Mouse (Mus musculus): Measurements from ENCODE around the gene Hist1h3d. TPM values are rescaled to one million over a fixed set of nuclear protein-coding genes. Genes with fewer than 3 reads are reported as not detected.

The Hist1h3d gene
- polyA plus RNA-seq (2015; fragmentation: Illumina TruSeq; extraction: RNeasy Lipid Tissue Mini Kit (QIAGEN cat#74804); ENCODE audit: low read depth, low replicate concordance): 0.76 TPM

DNA sequence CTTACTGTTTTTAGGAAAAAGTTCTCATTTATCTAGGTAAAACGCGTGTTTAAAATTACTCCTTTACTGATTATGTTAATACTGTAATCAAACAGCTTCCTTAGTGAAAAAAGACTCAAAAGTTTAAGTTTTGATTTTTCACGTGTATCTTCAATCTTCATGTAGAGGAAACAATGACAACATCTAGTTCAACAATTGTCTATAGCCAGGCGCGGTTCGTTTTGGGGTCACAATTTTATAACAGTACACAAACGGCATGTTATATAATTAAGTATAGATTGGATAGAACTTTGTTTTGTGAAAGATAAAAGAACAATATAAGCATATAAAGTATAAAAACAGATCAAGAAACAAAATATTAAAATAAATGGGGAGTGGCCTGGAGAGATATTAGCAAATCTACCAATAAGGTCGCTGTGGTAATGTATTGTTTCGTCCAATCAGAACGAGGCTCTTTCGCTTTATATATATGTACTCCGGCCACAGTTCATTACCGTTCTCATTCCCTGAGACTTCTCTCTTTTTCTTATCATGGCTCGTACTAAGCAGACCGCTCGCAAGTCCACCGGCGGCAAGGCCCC lies at the start of gene Hist1h3d:
TSS of gene Hist1h3d (plus strand) at position 493 of the 581 bp plus-strand sequence.

DNA sequence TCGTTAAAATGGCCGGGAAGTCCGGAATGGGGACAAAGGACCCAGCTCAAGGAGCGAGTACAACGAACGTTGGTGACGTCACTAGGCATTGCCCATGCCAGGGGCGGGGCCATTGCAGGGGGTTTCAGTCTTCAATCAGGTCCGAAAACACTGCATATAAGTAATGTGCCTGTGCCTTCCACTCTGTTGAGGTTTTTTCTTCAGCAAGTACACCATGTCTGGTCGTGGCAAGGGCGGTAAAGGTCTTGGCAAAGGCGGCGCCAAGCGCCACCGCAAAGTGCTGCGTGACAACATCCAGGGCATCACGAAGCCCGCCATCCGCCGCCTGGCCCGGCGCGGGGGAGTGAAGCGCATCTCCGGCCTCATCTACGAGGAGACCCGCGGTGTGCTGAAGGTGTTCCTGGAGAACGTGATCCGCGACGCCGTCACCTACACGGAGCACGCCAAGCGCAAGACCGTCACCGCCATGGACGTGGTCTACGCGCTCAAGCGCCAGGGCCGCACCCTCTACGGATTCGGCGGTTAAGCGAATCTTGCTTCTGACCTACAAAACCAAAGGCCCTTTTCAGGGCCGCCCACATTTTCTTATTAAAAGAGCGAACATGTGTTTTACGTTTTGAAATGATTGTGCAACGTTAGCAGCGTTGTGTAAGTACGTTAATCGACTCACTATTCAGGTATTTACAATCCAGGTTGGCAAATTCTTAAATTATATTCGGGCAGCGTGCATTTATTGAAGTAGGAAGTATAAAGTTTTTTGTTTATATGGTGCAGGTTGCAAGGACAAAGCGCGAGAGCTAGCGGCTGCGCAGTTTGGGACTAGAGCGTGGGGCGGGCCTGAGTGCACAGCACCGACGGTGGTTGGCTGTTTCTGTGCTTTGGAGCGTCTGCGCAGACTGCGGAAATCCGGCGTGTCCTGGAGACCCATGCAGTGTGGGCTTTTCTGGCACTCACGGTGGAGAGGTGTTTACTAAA lies 44.4 kb upstream of the Hist1h3d start, which contains the start of gene Hist1h4h:
TSS of gene Hist1h4h (plus strand) at position 150 of the 975 bp plus-strand sequence.

DNA sequence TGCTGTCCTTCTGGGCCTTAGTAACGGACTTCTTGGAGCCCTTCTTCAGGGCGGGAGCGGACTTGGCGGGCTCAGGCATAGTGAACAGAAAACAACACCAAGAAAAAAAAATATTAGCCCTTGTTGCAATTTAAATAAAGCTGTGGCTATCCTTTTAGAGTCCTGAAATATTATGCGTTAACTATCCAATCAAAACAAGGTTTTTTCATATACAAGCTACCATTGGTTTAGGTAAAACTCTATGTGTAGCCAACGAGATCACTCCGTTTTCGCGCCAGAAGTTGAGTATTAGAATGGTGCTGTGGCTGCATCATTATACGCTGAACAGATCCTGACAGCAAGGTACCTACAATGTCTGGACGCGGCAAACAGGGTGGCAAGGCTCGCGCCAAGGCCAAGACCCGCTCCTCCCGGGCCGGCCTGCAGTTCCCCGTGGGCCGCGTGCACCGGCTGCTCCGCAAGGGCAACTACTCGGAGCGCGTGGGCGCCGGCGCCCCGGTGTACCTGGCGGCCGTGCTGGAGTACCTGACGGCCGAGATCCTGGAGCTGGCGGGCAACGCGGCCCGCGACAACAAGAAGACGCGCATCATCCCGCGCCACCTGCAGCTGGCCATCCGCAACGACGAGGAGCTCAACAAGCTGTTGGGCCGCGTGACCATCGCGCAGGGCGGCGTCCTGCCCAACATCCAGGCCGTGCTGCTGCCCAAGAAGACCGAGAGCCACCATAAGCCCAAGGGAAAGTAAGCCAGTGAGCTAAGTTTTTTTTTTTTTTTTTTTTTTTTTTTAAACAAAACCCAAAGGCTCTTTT lies 41.8 kb upstream of the Hist1h3d start, which contains the start of gene Hist1h2af:
TSS of gene Hist1h2af (plus strand) at position 347 of the 808 bp plus-strand sequence.

DNA sequence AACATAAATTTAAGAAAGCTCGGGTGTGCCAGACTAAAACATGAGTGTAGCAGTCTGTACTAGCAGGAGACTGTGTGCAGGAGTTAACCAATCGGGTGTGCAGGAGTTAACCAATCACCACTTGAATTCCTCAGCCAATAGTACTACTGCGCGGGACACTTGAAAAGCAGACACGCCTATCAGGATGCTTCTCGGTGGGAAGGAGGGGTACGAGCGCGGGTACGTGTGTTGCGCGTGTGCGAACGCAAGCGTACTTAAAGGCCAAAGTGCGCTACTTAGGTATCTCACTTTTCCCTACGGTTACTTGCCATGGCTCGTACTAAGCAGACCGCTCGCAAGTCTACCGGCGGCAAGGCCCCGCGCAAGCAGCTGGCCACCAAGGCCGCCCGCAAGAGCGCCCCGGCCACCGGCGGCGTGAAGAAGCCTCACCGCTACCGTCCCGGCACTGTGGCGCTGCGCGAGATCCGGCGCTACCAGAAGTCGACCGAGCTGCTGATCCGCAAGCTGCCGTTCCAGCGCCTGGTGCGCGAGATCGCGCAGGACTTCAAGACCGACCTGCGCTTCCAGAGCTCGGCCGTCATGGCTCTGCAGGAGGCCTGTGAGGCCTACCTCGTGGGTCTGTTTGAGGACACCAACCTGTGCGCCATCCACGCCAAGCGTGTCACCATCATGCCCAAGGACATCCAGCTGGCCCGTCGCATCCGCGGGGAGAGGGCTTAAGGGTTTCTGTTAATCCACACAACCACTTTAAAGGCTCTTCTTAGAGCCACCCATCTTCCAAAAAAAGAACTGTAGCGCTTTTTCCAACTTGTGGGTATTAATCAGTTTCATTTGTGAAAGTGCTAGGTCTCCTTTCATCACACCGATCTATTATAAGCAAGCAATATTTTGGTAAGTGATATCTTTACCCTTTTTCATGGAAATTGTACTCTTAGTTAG lies 40.2 kb upstream of the Hist1h3d start, which contains the start of gene Hist1h3g:
TSS of gene Hist1h3g (plus strand) at position 286 of the 939 bp plus-strand sequence.

DNA sequence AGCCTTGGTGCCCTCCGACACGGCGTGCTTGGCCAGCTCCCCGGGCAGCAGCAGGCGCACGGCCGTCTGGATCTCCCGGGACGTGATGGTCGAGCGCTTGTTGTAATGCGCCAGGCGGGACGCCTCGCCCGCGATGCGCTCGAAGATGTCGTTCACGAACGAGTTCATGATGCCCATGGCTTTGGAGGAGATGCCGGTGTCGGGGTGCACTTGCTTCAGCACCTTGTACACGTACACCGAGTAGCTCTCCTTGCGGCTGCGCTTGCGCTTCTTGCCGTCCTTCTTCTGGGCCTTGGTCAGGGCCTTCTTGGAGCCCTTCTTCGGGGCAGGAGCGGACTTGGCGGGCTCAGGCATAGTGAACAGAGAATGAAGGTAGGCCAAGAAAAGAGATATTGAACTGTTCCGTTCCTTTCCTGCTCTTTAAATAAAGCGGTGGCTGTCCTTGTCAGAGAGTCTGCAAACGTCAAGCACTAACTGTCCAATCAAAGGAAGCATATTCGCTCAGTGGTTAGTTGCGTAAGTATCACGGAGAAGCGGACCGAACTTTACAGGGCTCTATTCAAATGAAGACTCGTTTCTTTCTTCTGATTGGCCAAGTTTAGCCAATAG lies 32.5 kb upstream of the Hist1h3d start, which contains the start of gene Hist1h2bh:
TSS of gene Hist1h2bh (minus strand) at position 394 of the 609 bp plus-strand sequence.

DNA sequence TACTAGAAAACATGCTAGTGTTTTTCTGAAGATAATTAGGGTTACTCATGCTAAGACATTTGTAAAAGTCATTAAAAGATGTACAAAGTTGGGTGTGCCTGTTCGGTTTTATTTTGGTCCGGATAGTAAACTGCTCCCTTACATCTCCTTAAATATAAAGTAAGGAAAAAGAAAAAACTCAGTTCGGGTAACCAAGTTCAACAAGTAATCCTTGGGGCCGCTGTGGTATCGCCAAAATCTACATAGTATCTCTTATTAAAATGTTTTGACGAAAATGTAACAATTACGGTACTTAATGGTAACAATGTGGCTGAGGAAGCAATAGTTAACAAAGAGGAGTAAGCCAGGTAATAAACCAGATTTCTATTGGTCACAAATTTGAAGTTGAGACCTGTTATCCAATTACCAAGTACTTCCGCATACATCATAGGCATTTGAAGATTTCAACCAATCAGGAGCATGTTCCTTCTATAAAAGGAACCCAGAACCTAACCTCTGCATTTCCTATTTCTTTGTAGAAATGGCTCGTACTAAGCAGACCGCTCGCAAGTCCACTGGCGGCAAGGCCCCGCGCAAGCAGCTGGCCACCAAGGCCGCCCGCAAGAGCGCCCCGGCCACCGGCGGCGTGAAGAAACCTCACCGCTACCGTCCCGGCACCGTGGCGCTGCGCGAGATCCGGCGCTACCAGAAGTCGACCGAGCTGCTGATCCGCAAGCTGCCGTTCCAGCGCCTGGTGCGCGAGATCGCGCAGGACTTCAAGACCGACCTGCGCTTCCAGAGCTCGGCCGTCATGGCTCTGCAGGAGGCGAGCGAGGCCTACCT lies 31.4 kb upstream of the Hist1h3d start, which contains the start of gene Hist1h3f:
TSS of gene Hist1h3f (plus strand) at position 88 of the 822 bp plus-strand sequence.

DNA sequence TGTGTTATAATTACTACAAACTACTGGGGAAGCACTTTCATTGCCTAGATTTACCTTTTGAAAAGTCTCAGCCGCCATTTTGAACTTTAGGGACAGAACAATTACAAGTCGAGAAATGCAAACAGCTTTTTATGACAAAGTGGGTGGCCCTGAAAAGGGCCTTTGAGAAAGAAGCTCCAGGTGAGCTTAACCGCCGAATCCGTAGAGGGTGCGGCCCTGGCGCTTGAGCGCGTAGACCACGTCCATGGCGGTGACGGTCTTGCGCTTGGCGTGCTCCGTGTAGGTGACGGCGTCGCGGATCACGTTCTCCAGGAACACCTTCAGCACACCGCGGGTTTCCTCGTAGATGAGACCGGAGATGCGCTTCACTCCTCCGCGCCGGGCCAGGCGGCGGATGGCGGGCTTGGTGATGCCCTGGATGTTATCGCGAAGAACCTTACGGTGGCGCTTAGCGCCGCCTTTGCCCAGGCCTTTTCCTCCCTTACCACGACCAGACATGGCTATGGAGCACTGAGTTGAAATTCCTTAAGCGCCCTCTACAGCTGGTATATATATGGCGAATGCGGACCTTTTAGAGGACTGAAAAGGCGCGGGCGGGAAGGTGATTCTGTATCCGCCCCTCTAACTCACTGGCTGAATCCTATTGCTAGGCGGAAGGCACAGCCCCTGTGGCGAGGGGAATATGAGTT lies 24.3 kb upstream of the Hist1h3d start, which contains the start of gene Hist1h4f:
TSS of gene Hist1h4f (minus strand) at position 503 of the 689 bp plus-strand sequence.

DNA sequence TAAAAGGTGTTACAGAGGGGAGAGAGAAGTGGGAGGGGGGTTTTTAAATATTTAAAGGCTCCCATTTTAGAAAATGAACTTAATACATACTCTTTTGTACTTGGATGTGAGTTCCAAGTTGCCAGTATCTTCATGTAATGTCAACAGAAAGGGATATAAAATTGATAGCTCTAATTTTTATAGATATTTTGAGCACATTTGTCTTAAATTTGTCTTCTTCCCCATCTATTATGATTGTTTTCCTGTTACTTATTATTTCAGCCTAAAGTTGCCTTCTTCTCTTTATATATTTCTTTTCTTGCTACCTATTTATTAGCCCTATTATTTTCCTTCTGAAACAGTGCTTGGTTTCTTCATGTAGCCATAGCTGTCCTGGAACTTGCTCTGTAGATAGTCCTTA lies 22.6 kb upstream of the Hist1h3d start, which contains the start of gene Hist1h1d:
TSS of gene Hist1h1d (plus strand) at position 301 of the 400 bp plus-strand sequence.

DNA sequence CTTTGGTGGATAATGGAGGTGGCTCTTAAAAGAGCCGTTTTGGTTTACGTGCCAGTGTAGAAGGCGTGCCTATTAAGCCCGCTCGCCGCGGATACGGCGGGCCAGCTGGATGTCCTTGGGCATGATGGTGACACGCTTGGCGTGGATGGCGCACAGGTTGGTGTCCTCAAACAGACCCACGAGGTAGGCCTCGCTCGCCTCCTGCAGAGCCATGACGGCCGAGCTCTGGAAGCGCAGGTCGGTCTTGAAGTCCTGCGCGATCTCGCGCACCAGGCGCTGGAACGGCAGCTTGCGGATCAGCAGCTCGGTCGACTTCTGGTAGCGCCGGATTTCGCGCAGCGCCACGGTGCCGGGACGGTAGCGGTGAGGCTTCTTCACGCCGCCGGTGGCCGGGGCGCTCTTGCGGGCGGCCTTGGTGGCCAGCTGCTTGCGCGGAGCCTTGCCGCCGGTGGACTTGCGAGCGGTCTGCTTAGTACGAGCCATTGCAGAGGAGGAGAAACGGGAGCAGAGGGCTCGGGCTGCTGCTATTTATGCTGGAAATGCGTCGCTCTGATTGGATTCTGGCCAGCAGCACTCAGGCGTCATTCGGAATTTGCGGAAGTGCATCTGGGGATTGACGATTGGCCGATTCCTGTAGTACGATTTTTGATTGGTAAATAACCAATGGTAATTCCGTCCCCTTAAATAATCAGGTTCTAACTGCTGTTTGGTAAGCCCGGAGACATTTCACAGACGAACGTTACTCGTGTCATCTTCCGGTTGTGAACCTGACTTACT lies 13.5 kb upstream of the Hist1h3d start, which contains the start of gene Hist1h3e:
TSS of gene Hist1h3e (minus strand) at position 487 of the 777 bp plus-strand sequence.

DNA sequence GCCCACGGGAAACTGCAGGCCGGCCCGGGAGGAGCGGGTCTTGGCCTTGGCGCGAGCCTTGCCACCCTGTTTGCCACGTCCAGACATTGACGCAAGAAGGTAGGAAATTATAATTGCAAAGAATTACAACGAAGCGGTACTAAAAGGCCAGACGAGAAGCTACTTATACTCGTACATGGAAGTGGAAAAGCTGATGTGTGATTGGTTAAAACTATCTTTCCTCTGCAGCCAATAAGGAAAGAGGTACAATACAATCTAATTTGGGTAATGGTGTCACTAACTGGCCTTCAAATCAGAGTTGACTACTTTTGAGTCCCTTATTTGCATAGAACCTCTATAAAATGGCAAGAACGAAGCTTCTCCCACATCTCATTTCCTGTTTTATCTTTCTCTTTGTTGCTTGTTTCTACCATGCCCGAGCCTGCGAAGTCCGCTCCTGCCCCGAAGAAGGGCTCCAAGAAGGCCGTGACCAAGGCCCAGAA lies 4.5 kb upstream of the Hist1h3d start, which contains the start of the genes Hist1h2ae and Hist1h2bg:
TSS of gene Hist1h2ae (minus strand) at position 199 of the 482 bp plus-strand sequence.
TSS of gene Hist1h2bg (plus strand) at position 375 of the 482 bp plus-strand sequence.

DNA sequence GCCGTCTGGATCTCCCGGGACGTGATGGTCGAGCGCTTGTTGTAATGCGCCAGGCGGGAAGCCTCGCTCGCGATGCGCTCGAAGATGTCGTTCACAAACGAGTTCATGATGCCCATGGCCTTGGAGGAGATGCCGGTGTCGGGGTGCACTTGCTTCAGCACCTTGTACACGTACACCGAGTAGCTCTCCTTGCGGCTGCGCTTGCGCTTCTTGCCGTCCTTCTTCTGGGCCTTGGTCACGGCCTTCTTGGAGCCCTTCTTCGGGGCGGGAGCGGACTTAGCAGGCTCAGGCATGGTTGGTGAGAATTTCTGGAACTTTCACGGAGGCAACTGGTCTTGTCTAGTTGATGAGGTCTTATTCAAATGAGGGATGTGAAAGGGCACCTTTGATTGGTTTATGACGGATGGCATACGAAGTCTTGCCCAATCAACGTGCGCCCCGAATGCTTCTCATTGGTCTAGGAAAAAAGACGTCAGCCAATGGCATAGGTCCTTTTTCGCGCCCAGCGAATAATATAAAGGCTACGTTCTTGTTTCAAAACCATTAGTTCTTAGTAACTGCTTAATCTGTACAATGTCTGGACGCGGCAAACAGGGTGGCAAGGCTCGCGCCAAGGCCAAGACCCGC lies 1.6 kb upstream of the Hist1h3d start, which contains the start of the genes Hist1h2bf and Hist1h2ad:
TSS of gene Hist1h2bf (minus strand) at position 299 of the 627 bp plus-strand sequence.
TSS of gene Hist1h2ad (plus strand) at position 484 of the 627 bp plus-strand sequence.

DNA sequence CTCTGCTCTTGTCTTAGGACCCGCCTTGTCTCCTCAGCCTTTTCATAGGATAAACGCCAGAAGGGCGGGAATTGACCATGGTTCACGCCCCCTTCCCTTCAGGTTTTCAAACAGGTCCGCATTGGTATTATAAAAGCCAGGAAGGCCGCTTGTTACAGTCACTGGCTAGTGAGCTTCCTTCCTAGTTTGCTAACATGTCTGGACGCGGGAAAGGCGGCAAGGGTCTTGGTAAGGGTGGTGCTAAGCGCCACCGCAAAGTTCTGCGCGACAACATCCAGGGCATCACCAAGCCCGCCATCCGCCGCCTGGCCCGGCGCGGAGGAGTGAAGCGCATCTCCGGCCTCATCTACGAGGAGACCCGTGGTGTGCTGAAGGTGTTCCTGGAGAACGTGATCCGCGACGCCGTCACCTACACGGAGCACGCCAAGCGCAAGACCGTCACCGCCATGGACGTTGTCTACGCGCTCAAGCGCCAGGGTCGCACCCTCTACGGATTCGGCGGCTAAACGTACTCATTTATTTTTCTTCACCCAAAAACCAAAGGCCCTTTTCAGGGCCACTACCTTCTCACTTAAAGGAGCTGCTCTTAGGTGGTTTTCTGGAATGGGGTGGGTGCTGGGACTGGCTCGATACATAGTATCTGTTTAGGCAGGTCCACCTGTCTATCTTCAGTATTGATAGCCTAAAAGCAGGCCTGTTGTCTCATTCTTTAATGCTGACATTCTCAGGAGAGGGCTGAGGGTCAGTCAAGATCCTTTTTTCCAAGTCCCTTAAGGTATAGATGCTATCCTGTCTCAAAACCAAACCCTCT lies 6.0 kb downstream of the Hist1h3d start, which contains the start of gene Hist1h4d:
TSS of gene Hist1h4d (plus strand) at position 191 of the 811 bp plus-strand sequence.

DNA sequence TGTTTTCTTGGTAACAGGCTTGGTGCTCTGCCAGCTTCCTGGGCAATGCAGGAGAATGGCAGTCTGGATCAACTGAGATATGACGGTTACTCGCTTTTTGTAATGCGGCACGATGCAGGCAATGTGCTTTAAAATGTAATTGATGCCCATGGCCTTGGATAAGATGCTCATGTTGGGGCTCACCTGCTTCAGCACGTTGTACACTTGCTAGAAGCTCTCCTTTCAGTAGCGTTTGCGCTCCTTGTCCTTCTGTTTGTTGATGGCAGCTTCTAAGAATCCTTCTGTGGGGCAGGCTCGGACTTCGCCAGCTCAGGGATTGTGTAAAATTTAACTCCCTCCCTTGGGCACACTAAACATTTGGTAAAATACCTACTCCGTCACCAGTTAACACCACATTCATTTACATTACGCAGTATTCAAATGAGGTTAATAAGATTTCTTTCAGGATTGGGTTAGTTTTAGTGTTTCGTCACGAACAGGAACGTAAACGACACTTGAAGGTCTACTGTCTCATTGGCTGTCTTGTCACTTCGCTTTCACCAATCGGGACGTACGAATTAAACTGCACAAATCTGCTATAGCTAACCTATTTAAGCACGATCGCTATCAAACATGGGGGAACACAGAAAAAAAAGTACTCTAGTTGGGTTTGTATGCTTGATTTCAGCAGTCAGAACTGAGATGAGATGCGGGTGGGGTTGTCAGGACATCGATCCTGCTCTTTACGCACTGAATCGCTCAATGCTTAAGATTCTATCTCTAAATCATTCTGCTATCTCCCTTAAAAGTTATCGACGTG lies 45.4 kb downstream of the Hist1h3d start, which contains the start of gene Hist1h2be:
TSS of gene Hist1h2be (minus strand) at position 392 of the 799 bp plus-strand sequence.

DNA sequence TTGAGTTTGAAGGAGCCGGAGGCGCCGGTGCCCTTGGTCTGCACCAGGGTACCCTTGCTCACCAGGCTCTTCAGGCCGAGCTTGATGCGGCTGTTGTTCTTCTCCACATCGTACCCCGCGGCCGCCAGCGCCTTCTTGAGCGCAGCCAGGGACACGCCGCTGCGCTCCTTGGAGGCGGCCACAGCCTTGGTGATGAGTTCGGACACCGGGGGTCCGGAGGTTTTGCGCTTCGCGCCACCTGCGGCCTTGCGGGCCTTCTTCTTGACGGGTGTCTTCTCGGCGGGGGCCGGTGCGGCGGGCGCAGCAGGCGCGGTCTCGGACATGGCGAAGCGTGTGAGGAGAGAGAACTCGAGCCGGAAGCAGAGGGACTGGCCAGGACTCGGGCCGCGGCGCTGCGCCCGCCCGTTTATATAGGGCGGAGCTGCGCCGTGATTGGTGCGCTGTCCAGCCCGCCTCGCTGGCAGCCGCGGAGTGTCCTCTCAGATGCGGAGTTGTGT lies 46.7 kb downstream of the Hist1h3d start, which contains the start of gene Hist1h1e:
TSS of gene Hist1h1e (minus strand) at position 384 of the 497 bp plus-strand sequence.

